Mouse (Mus musculus): ENCODE measurements around the gene Cab39l.
A peak's percentile ranks its signal among the peaks of the same experiment; 100 is the strongest.

Gene Cab39l

GRCm38 (mm10) chr14:59513922-59514444 lies 73.2 kb downstream of the Cab39l start:
- no peak for DNase-seq

DNA sequence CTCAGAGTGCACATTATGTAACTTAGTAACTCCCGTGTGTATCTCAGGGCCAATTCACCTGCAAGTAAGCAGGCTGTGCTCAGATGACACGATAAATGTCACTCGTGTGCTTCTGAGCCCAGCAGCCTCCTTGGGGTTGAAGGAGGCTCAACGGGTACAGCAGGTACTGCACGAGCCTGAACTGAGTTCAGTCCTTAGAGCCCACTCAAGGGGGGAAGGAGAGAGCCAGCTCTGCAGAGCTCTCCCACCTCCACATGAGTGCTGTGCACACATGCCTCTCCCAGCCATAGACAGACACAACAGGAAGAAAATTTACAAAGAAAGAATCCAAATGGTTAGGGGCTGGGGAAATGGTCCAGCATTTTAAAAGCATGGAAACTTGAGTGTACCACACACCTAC lies 85.1 kb downstream of the Cab39l start:
- no peak for DNase-seq

DNA sequence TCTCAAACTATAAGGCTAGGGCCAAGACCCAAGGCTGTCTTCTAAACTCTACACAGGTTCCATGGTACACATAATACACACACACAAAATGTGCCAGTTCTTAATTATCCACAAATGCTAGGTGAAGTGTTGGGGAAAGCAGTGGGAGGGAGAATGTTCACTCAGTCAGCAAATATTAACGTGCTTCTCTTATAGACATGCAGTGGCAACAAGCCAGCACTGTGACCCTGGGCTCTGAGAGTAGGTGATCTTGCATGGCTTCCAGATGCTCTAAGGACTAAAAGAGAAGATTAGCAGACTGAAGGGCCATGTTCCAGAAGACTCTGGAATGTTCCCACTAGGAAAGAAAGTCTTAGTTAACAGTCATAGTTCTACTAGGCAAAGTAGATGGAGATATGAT lies 90.0 kb downstream of the Cab39l start:
- DNase-seq = no peak

DNA sequence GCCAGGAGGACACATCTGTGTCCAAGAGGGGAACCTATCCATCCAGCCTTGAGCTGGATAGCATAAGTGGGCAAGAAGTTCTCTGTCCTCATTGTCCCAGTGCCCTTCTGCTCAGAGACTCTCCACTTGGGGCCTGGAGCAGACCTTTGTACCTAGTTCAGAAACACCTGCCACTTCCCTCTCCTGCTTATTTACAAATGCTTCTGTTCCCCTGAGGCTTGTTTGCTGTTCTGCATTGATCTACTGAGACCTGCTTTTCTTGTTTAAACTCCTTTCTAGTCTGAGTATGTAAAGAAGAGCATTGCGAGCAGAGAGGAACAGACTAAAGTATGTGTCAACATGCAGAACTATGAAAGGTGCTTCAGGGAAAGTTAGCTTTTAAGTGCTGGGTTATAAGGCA lies 92.2 kb downstream of the Cab39l start:
- no peak for DNase-seq

DNA sequence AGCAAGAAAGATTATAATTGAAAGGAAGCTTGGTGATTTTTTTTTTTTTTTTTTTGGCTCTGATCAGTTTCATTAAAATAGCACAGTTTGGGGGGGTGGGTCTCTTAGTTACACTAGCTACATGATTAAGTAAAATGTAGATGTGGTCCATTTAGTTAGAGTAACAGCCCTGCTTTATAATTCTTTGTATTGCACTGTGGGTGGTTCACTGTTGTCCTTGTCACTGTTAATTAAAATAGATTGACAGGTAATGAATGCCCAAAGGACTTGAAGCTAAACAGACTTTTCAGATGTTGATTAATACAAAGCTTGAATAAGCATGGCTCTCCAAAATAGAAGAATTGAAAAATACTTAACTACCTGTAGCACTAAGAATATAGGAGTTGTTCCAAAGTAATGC lies 93.1 kb downstream of the Cab39l start:
- DNase-seq = no peak

DNA sequence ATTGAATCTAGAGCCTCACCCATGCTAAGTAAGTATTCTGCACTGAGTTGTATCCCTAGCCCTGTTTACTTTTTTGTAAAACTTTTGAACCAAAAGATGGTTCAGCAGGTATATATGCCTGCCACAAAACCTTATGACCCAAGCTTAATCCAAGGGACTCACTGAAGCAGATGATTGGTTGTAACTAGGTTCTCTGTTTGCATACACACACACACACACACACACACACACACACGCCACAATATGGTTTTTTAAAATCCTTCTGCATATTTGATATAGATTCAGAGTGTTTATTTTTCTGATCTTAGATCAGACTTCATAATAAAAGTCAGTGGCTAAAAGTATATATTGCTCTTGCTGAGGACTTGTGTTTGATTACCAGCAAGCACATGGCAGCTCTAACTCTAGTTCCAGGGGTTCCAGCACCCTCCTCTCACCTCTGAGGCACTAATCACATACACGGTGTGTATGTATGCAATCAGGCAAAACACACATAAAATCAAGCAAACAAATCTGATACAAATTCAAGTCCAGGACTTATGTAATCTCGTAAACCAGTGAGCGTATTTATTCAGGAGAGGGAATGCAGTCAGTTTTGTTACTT lies 97.2 kb downstream of the Cab39l start:
- no peak for DNase-seq

DNA sequence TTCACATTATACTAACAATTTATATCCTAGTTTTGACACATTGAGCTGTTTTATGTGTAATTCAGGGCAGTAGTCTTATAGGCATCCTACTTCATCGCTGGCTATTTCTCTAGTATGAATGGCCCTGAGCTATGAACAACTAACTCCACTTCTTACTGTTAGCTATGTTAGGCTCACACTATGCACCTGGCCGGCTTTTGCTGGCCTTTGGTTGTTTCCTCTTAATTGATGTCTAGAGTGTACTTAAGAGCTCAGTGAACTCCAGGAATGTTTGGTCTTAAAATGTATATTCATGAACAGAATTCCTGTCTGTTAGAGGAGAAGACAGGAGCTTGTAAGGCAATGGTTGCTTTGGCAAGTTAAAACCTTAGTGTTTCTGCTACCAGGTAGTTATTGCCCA lies 99.5 kb downstream of the Cab39l start:
- DNase-seq = no peak

DNA sequence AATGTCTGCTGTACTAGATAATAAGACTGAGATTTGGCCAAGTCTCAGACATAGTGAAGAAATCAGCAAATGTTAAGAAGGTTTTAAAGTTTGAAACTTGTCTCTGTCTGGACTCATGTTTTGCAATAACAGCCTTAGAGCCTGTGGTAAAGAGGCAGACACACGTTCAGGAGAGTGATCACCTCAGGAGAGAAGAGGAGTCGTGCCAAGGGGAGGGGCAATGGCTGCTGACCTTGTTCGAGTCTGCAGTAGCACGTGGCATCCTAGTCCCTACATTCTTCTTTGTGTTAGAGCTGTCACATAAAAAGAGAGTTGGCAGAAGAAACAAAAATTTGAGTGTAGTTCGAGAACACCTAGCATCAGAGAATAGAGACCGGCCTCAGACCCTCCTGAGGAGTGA lies 100.0 kb downstream of the Cab39l start:
- DNase-seq = no peak

- DNase-seq = no peak
Observed at GRCm38 (mm10) chr14:59543158-59543826, 102.5 kb downstream of the Cab39l start.

- DNase-seq = no peak
Observed at GRCm38 (mm10) chr14:59543956-59544355, 103.2 kb downstream of the Cab39l start.

- DNase-seq = no peak
Observed at GRCm38 (mm10) chr14:59546162-59546880, 105.5 kb downstream of the Cab39l start.

DNA sequence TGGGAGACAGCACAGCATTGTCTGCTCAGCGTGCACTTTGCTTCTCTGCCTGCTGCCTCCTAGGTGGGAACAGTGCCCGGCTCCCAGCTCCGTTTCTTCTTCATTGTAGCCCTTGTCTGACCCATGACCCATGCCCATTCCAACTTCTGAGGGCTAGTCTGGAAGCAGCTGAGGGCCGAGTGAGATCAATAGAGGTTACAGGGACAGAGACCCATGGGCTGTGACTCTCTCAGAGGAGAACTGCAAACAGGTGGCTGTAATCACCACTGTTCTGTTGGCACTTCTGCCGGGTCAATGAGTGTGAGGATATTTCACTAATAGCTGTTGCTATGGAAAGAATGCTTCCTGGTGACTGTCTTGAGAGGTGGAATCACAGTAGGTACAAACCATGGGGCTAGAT lies 106.8 kb downstream of the Cab39l start:
- no peak for DNase-seq

DNA sequence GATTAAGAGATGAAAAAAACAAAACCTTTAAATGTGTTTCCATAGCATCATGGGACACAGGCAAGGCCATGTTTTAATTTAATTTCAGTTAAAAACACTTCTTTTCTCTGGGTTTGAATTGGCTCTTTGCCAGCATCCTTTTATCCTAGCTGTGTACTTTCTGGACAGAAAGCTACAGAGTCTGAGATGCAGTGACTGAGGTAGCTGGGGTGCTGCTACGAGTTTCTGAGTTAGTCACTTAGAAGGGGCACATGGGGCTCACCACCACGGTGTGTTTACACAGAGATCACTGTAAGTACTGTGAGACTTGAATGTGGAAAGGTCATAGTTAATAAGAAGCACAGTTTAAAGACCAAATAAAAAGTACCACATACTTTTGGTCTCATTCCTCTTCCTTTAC lies 107.8 kb downstream of the Cab39l start:
- no peak for DNase-seq

DNA sequence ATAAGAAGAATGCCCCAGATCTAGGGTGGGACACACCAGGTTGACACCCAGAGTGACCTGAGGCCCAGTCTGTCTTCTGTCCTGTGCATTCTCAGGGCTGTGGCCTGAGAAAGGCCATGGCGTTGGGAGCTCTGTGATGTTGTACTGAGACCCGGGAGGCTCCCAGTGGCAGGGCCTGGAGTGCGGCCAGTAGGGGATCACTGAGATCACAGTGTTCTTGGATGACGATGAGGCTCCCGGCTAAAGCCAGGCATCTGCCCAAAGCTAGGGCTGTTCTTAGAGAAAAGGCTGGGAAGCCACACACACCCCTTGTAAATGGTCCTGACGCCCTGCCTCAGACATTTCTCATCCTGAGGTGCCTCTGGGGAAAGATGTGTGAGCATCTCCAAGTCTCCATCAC lies 108.3 kb downstream of the Cab39l start:
- DNase-seq = peak; percentile 32 to 36

- peak; percentile 24 to 48 for DNase-seq
Observed at GRCm38 (mm10) chr14:59550841-59551240, 110.1 kb downstream of the Cab39l start.

GRCm38 (mm10) chr14:59551956-59552355 lies 111.2 kb downstream of the Cab39l start:
- peak in 1 of 2 experiments; percentile 25 for DNase-seq

- no peak for DNase-seq
Observed at GRCm38 (mm10) chr14:59554025-59554424, 113.3 kb downstream of the Cab39l start.

GRCm38 (mm10) chr14:59555018-59555417 lies 114.2 kb downstream of the Cab39l start:
- DNase-seq = no peak

GRCm38 (mm10) chr14:59555928-59556531 lies 115.3 kb downstream of the Cab39l start:
- DNase-seq = peak; percentile 78 to 80

GRCm38 (mm10) chr14:59557071-59557470 lies 116.3 kb downstream of the Cab39l start:
- DNase-seq = no peak

DNA sequence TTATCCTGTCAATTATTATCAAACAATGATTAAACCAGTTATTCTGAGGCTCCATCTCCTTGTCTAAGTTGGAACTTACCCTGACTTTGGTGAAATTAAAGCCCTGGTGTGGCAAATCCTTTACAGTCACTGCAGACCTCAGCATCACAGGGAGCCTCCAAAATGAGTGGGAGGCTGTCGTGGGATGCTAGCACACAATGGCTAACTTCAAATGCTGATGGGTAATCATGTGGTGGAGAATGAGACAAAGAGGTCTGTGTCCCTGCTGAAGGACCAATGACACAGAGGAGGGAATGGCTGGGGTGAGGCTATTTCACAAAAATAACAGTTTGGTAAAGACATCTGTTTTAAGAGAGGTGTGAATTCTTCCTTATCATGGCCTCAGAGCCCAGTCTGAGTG lies 117.1 kb downstream of the Cab39l start:
- DNase-seq = no peak

DNA sequence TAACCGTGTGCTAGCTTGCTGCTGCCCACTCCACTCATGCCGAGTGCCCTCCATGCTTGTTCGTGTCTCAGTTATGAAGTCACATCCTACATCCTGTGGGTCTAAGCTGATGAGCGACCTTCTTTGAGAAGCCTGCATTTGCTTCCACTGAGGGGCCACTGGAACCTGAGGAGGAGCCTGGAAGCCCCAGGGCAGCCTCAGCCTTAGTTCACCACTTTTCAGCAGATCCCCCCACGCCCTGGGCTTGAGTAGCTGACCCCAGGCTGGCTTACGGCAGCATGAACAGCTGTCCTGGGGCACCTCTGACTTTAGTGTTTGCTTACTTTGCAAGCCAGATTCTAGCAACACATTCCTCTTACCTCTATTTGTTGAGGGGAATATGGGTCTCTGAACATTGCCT lies 126.0 kb downstream of the Cab39l start:
- no peak for DNase-seq

DNA sequence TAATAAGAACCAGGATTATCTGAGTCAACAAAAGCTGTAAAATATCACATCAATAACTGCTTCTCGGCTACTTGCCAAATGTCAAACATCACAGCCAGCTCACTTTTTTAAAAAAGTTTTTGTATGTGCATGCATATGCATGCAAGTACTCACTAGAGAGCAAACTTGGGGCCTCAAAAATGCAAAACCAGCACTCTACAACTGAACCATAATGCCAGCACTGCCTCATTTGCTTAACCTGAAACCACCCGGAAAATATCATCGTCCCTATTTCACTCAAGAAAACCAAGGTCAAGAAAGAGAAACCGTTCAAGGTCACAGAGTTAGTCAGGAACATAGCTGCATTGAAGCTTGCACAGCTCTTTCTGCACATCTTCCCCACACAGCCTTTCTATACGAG lies 135.6 kb downstream of the Cab39l start:
- no peak for DNase-seq

- peak; percentile 40 to 47 for DNase-seq
Observed at GRCm38 (mm10) chr14:59590614-59591013, 149.8 kb downstream of the Cab39l start.

Measured in kidney, postnatal 4 days (tissue).